Mouse (Mus musculus): ENCODE results near the gene Dpy19l1. TPM values are rescaled to one million over a fixed set of nuclear protein-coding genes. Genes with fewer than 3 reads are reported as not detected.

The Dpy19l1 gene
- total RNA-seq, 2 experiments from 2014 or later: 35.9 to 37.9 TPM

Other genes with a start within 250 kb of the Dpy19l1 start
- not detected for gene Cypt4, start 122.1 kb upstream of the Dpy19l1 start, total RNA-seq (2021)
- under 1 TPM; 0.71 to 0.75 TPM for gene Dpy19l2, start 193.2 kb upstream of the Dpy19l1 start, total RNA-seq (2021)